Mouse (Mus musculus): ENCODE results near the gene Ccnd2. TPM values are rescaled to one million over a fixed set of nuclear protein-coding genes. Genes with fewer than 3 reads are reported as not detected.

The Ccnd2 gene
- total RNA-seq, 2 experiments from 2014 or later, result 471 to 478 TPM

- peak; percentile 52 to 56 for DNase-seq (ENCODE audit: low spot score in 2 of 2)
Observed at GRCm38 (mm10) chr6:127149303-127149943, 2.6 kb downstream of the Ccnd2 start.

GRCm38 (mm10) chr6:127148526-127149302 is 3.3 kb downstream of the Ccnd2 start:
- DNase-seq (ENCODE audit: low spot score in 2 of 2), result peak in 1 of 2 experiments; percentile 42

DNA sequence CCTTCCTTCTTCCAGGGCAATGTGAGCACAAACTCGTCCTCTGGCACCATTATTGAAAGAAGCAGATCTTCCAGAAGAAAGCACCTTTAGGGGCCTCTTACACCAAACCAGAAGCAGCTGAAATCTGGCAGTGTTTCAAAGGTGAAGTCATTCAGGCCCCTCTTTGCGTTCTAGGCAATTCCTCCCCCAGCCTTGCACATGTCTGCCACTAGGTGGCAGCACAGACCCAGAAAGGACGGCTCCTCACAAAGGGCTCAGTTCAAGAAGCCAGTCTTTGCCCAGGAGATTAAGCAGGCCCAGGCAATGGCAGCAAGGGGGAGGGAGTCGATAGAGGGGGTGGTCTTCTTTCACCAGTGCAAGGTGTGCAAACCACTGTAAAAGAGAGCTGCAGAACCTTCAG is 4.3 kb downstream of the Ccnd2 start:
- DNase-seq (ENCODE audit: low spot score in 2 of 2), result peak; percentile 86 to 87

GRCm38 (mm10) chr6:127146322-127146947 is 5.6 kb downstream of the Ccnd2 start:
- no peak for DNase-seq (ENCODE audit: low spot score in 2 of 2)

DNA sequence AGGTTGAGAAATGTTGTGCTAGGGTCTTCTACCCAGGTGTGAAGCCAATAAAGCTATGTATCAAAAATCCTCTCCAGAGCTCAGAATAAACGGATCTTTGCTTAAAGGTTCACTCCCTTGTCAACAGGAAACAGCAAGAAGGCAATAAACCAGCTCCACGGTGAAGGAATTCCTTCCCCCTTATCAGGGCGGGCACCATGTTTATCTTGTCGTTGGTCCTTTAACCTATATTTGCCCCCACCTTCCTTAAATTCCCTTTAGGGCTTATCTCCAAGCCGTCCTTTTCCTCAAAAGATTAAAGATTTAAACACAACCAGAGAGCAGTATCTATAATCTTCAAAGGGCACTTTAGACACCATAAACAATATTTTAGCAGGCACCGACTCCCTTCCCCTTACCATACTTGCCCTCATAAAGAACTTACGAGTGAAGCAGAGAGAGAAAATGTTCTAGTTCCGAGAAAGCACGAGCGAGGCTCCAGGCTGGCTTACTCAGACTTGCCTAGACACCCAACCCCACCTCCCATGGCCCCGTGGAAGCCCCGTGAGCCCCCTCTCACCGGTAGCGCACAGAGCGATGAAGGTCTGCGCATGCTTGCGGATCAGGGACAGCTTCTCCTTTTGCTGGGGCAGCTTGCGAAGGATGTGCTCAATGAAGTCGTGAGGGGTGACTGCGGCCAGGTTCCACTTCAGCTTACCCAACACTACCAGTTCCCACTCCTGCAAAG is 6.4 kb downstream of the Ccnd2 start:
- no peak for DNase-seq (ENCODE audit: low spot score in 2 of 2)

- DNase-seq (ENCODE audit: low spot score in 2 of 2), result no peak
Observed at GRCm38 (mm10) chr6:127143576-127144288, 8.3 kb downstream of the Ccnd2 start.

GRCm38 (mm10) chr6:127143124-127143520 is 8.9 kb downstream of the Ccnd2 start:
- DNase-seq (ENCODE audit: low spot score in 2 of 2), result no peak

GRCm38 (mm10) chr6:127142154-127143123 is 9.6 kb downstream of the Ccnd2 start:
- peak in 1 of 2 experiments; percentile 44 for DNase-seq (ENCODE audit: low spot score in 2 of 2)

GRCm38 (mm10) chr6:127138962-127139361 is 13.0 kb downstream of the Ccnd2 start:
- DNase-seq (ENCODE audit: low spot score in 2 of 2), result no peak

DNA sequence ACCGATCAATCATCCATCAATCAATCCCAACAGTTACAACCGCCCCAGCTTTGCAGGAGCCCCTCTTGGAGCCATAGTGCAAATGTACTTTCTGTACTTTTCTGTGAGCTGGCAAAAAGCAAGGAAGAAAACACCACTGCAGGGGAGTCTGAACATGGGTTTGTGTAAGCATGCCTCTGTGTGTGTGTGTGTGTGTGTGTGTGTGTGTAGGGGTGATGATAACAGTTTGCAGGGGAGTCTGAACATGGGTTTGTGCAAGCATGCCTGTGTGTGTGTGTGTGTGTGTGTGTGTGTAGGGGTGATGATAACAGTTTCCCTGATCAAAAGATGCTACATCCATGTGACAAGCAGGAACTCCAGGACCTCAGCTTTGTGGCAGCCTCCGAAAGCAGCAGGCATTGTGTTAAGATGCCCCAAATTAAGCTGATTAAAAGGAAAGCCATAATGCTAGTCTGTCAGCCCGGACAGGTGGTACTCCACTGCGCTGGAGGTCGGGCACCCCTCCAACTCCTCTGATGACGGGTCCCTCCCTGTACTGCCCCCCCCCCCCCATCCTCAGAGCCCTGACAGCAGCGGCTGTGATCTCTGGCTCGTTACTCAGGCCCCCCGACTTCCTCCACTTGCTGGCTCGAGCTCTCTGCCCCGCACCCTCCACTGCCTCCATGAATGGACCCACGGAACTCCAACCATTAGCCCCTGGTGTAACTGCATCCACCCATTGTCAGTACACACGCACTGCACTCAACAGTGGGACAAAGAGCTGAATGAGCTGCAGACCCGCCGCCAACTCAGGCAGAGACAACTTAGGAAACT is 18.4 kb downstream of the Ccnd2 start:
- no peak for DNase-seq (ENCODE audit: low spot score in 2 of 2)

DNA sequence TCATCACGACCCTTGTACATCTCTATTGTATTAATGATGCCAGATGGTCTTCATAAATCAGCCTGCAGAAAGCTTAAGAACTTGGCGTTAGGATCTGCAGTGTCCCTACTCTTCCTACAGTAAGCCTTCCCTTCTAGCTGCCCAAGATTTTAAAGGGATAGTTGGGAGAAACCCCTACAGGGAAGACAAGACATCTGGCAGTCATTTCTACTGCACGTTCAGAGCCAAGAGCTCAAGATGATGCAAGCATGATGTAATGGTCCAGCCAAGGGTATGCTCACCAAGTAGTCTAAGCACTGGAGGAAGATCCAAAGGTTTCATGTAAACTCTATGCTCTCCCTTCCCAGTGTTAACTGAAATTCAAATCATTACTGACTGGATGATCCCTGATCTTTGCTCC is 19.3 kb downstream of the Ccnd2 start:
- no peak for DNase-seq (ENCODE audit: low spot score in 2 of 2)

DNA sequence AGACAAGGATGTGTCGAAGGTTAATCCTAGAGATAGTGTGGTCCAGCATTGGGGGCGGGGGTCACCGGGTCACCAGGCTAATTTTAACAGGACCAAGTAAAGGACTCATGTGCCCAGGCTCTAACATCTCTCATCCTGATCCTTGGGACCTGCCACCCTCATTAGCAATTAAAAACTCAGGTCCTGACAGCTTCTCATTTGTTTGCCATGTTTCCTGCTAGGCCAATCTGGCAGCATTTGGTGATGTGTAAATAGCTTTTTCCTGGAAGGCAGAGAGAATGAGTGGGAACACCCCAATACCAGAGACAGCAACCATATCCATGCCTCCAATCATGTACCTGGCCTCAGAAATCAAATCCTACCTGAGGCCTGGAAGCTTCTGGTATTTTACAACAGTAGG is 20.0 kb downstream of the Ccnd2 start:
- DNase-seq (ENCODE audit: low spot score in 2 of 2), result no peak

DNA sequence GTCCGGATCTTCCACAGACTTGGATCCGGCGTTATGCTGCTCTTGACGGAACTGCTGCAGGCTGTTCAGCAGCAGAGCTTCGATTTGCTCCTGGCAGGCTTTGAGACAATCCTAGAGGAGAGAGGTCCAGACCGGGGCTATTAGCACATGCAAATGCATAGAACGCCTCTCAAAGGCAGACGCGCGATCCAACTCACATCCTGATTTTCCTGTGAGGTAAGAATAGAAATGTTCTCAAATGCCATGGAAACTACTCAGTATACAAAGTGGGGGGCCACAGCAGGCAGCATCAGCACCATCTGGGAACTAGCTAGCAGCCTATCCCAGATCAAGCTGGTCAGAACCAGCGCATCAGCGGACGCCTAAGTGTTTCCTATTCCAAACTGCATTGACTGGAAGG is 21.6 kb downstream of the Ccnd2 start:
- no peak for DNase-seq (ENCODE audit: low spot score in 2 of 2)

DNA sequence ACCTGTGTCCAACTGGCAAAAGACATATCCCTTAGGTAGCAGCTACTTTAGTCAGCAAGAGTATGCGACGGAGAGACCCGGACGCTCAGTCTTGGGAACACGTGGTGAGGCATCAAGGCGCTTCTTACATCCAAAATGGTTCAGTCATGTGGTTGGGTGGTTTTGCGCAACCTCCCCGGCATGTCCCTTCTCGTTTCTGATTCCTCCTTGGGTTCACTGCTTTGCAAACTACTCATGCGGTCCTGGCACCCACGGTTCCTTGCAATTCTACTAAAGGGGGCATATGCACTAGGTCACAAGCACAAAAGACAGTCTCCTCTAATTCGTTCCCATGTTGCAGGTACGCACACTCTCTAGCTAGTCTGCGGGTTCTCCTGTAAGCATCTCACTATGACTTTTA is 22.3 kb downstream of the Ccnd2 start:
- no peak for DNase-seq (ENCODE audit: low spot score in 2 of 2)

DNA sequence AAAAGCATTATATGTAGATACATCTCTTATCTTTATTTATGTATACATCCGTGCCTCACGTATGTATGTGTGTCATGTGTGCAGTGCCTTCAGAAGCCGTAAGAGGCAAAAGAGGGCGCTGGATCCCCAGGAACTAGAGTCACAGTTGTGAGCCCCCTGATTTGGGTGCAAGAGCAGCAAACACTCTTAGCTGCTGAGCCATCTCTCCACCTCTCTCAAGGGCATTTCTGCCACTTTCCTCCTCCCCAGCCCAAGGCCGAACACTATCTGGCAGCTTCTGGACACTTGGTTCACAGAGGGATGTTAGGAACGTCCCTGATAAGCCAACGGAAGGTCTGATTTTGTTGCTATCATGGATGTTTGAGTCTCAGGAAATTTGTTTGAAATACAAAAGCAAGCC is 28.5 kb downstream of the Ccnd2 start:
- no peak for DNase-seq (ENCODE audit: low spot score in 2 of 2)

- no peak for DNase-seq (ENCODE audit: low spot score in 2 of 2)
Observed at GRCm38 (mm10) chr6:127122996-127123395, 29.0 kb downstream of the Ccnd2 start.

DNA sequence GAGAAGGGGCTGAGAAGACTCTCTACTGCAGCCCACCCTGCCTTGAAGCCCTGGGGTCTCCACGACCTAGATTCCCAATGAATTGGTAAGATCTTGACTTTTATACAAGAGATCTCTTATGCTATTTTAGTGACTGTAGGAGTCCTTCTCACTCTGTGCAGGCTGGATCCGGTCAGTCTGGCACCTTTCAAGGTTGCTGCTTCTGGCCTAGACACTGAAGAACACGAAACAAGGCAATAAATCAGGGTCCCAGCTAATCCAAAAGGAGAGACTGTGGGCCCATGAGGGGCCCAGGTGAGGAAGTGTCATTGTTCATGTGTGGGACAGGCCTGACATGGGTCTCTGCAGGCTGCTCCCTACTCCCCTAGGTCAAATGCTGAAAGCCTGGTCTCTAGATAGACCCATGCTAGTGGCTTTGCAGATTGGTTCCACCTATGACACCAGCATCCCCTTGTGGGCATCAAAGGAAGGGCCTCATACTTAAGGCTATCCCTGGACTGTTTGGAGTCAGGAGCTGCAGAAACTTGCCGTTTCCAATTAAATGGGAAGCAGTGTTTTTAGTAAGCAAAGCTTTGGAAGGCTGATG is 29.7 kb downstream of the Ccnd2 start:
- peak in 1 of 2 experiments; percentile 39 for DNase-seq (ENCODE audit: low spot score in 2 of 2)

DNA sequence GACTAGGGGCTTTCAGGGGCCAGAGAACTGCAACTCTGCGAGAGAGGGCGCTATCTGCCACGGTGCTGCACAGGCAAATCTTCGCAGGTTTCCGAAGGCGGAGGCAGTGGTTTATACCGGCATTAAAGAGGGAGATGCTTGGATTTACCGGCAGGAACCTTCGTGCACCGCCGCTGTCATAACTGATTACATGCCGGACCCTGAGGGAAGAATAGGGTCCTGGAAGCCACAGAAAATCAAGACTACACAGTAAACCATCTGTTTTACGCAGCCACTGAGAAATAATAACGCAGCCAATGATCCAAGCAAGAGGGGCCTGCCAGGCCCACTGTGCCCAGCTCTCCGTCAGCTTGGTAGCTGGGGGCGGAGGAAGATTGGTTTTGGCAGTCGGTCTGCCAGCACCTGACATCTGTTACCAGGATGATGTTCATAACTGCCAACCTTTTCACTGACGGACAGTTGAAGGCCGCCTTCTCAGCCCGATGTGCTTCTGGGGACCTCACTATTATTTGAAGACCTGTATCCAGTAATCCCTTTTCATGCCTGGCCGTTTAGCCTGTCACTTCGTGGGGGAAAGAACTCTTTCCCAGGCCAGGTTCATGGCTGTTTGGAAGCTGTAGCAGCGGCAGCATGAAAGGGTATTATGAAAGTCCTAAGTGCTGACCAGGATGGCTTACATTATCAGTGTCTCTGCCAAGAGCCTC is 37.1 kb downstream of the Ccnd2 start:
- no peak for DNase-seq (ENCODE audit: low spot score in 2 of 2)
